Mouse (Mus musculus): Measurements from ENCODE around the gene Cnnm3.

DNA sequence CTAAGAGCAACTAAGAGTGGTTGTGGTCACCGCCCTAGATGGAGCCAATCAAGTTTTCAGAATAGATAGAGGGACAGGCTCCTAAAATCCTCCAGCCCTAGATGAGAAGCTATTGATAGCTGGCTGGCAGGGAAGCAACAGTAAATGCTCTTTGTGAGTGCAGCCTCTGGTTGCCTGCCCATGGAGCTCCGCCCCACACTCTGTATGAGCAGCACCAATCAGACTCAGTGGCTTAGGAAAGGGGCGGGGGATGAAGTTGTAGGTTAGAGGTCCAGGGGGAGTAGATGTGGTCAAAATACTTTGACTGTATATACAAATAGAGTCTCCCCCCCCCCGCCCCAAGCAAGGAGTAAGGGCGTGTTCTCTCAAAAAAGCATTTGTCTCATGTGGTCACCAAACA is 44.2 kb upstream of the Cnnm3 start:
- no peak for TF ChIP-seq CTCF (IDR thresholded peaks at IDR 0.05; ENCODE audit: borderline replicate concordance, extremely low read depth, insufficient read depth, insufficient read length)
- no peak for TF ChIP-seq POLR2A (IDR thresholded peaks at IDR 0.05; ENCODE audit: borderline replicate concordance, extremely low read depth, insufficient read depth, insufficient read length, poor library complexity, severe bottlenecking)

Data from brain, embryonic 14.5 days (tissue).